Mouse (Mus musculus): ENCODE results near the gene Ash1l. TPM values are rescaled to one million over a fixed set of nuclear protein-coding genes. Genes with fewer than 3 reads are reported as not detected.
A peak's percentile ranks its signal among the peaks of the same experiment; 100 is the strongest.

Gene Ash1l
- polyA plus RNA-seq, 1 experiment from 2014 or later: 11.9 TPM

DNA sequence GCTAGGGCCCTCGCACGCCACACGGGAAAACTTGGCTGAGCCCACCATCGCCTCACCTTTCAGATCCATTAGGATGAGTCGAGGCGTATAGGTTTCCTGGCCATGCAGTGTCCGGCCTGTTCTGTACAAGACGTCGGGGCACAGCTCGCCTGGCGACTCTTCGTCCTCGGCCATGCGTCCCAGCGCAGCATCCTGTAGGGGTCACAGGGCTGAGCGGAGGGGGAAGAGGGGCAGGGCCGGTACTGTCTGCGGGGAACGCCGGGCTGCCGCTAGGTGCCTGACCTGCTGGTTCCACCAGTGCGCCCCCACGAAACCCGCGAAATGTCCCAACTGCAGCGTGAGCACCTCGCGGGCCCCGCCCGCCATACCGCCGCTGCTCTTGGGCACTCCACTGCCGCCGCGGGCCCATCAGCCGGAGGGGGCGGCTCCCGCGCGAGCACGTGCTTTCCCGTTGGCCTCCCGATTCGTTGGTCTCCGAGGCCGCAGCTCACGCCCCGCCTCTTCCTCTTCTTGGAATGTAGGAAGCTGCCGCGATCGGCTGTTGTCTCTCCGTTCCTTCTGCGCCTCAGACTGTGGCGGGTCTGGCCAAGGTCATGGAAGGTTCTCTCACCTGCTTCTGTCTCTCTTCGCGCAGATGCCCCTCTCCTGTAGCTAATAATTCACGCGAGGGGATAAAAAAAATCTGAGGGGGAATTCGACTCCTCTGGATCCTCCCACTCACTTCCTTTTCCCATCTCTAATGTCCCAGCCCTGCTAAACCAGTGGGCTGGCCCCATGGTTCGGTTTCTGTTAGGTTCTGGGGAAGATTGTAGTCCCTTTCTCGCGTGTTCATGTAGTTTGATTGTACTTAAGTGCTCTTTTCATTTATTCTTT is 36.7 kb upstream of the Ash1l start, which contains the start of gene Msto1:
Gene Msto1, minus strand, starts transcription at position 489 of the 873 bp plus-strand sequence.
- H3K36me3 ChIP-seq (ENCODE audit: insufficient read depth, low read length): 0 out of 2 replicates have a peak, but pooled peaks cover 6% of the 10 kb centered on the region
- peak within 1 kb of the TSS; percentile 51 for H3K9ac ChIP-seq (replicated peaks; ENCODE audit: low read depth)
- ATAC-seq (peak; percentile 99), DNase-seq (ENCODE audit: low spot score) (peak; percentile 97)
- H3K4me1 ChIP-seq (ENCODE audit: insufficient read depth, low read depth, low read length): peaks cover 5% of the 10 kb centered on the region; the same call in 1 of the 2 replicates
- under 1% methylated on average over 60 of the region's 62 CpGs for WGBS
- H3K4me2 ChIP-seq (replicated peaks; ENCODE audit: low read depth, low read length): peak within 1 kb of the TSS; percentile 71
- peak within 1 kb of the TSS; percentile 70 for H3K4me3 ChIP-seq (ENCODE audit: low read depth, low read length)
- H3K27me3 ChIP-seq (replicated peaks; ENCODE audit: insufficient read depth, low read length): no peaks in the 10 kb centered on the region
- H3K9me3 ChIP-seq (ENCODE audit: low read length): no peaks in the 10 kb centered on the region
- TF ChIP-seq EP300 (IDR thresholded peaks at IDR 0.05): no peak
- peak; percentile 37 for TF ChIP-seq CTCF (IDR thresholded peaks at IDR 0.05)
- H3K27ac ChIP-seq (ENCODE audit: low read length): peak within 1 kb of the TSS; percentile 85

DNA sequence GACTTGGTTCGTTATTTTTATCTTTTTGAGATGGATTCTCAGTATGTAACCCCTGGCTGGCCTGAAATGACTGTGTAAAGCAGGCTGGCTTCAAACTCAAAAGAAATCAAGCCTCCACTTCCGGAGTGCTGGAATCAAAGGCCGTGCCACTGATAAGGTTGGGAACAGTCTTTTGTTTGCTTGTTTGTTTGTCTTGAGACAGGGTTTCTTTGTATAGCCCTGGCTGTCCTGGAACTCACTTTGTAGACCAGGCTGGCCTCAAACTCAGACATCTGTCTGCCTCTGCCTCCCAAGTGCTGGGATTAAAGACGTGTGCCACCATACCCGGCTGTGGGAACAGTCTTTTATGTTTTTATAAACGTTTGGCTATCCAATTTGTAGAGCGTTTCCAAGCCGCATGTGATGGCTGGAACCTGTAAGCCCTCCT is 36.0 kb upstream of the Ash1l start:
- Histone ChIP-seq H3K27me3 (replicated peaks; ENCODE audit: insufficient read depth, low read length) (no peaks in the 10 kb centered on the region), H3K4me2 (replicated peaks; ENCODE audit: low read depth, low read length) (peak overlapping the region; percentile 71), H3K9ac (replicated peaks; ENCODE audit: low read depth) (peak overlapping the region; percentile 51), H3K9me3 (ENCODE audit: low read length) (no peaks in the 10 kb centered on the region), H3K36me3 (ENCODE audit: insufficient read depth, low read length) (0 out of 2 replicates have a peak, but pooled peaks cover 6% of the 10 kb centered on the region), H3K27ac (ENCODE audit: low read length) (peak overlapping the region; percentile 85), H3K4me1 (ENCODE audit: insufficient read depth, low read depth, low read length) (peaks cover 5% of the 10 kb centered on the region; the same call in 1 of the 2 replicates), H3K4me3 (ENCODE audit: low read depth, low read length) (peak overlapping the region; percentile 70)
- TF ChIP-seq CTCF (IDR thresholded peaks at IDR 0.05): no peak
- no peak for TF ChIP-seq EP300 (IDR thresholded peaks at IDR 0.05)
- DNase-seq (ENCODE audit: low spot score) (no peak), ATAC-seq (peak; percentile 20)
- 21% methylated on average over 8 of the region's 8 CpGs for WGBS

DNA sequence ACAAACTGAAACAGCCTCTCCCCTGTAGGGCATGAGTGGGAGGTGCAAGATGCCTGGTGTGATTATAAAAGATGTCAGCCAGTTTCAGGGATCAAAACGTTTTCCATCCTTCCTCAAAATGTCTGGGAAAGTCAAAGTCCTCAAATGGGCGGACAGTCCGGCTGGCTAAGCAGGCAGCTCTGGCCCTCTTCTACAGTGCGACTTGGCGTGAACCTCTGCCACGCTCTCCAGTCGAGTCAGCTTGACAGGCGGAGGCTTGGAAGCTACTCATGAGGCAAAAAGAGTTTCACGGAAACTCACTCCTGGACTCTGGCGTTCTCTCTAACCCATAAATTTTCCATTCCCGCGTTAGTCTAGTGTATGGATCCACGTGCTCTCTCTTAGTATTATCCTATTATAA is 31.4 kb upstream of the Ash1l start:
- Histone ChIP-seq H3K36me3 (ENCODE audit: insufficient read depth, low read length) (peaks cover 12% of the 10 kb centered on the region), H3K4me3 (ENCODE audit: low read depth, low read length) (no peak overlapping the region), H3K4me2 (replicated peaks; ENCODE audit: low read depth, low read length) (no peak overlapping the region), H3K27ac (ENCODE audit: low read length) (no peak overlapping the region), H3K27me3 (replicated peaks; ENCODE audit: insufficient read depth, low read length) (no peaks in the 10 kb centered on the region), H3K9ac (replicated peaks; ENCODE audit: low read depth) (no peak overlapping the region), H3K4me1 (ENCODE audit: insufficient read depth, low read depth, low read length) (peaks cover 5% of the 10 kb centered on the region; the same call in 1 of the 2 replicates), H3K9me3 (ENCODE audit: low read length) (no peaks in the 10 kb centered on the region)
- no peak for TF ChIP-seq EP300 (IDR thresholded peaks at IDR 0.05)
- no peak for TF ChIP-seq CTCF (IDR thresholded peaks at IDR 0.05)
- 71% methylated on average over 13 of the region's 13 CpGs for whole genome bisulfite sequencing
- ATAC-seq (no peak), DNase-seq (ENCODE audit: low spot score) (no peak)

DNA sequence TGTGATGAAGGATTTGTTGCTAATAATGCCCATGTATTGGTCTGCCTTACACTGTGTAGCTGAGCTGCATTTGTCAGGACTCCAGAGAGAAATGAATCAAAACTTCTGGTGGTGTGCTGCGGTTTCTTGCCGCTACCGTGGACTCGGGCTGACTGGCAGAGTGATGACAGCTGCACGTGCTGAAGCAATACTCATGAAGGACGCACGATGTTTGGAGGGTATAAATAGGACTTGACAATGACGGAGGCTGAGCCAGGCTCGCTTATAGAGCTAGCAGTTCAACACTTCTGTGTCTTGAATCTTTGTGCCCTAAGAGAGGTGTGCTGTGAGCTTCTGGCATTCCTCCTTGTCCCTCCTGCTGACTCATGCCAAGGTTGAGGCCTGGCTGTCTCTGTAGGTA is 29.0 kb upstream of the Ash1l start:
- DNase-seq (ENCODE audit: low spot score) (no peak), ATAC-seq (no peak)
- 91% methylated on average over 9 of the region's 9 CpGs for WGBS
- Histone ChIP-seq H3K9me3 (ENCODE audit: low read length) (no peaks in the 10 kb centered on the region), H3K9ac (replicated peaks; ENCODE audit: low read depth) (no peak overlapping the region), H3K27me3 (replicated peaks; ENCODE audit: insufficient read depth, low read length) (no peaks in the 10 kb centered on the region), H3K4me3 (ENCODE audit: low read depth, low read length) (no peak overlapping the region), H3K4me1 (ENCODE audit: insufficient read depth, low read depth, low read length) (no peaks in the 10 kb centered on the region), H3K4me2 (replicated peaks; ENCODE audit: low read depth, low read length) (no peak overlapping the region), H3K27ac (ENCODE audit: low read length) (no peak overlapping the region), H3K36me3 (ENCODE audit: insufficient read depth, low read length) (peaks cover 13% of the 10 kb centered on the region)
- no peak for TF ChIP-seq CTCF (IDR thresholded peaks at IDR 0.05)
- TF ChIP-seq EP300 (IDR thresholded peaks at IDR 0.05): no peak

DNA sequence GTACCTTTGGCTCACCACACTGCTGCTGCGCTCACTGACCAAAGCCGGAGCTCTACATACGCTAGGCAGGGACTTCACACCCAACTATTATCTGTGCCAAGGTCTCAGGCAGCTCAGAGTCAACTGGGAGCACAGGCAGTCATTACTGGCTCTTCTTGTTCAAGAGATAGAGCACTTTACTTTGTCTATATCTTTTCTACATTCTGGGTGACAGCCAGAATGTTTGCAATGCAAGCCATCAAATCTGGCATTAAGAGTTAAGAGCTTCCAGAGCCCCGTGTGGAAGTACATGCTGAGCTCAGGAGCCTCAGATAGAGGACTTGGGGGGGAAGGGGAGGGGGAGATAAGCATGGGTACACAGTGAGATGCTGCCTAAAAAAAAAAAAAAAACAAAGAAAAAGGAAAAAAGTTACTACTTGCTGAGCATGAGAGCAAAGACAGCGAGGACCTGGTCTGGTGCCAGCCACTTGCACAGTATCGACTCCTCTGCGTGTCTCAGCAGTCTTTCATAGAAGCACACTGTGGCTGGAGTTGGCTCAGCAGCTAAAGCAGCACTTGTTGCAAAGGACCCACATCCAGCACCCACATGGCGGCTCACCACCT is 26.3 kb upstream of the Ash1l start:
- H3K27me3 ChIP-seq (replicated peaks; ENCODE audit: insufficient read depth, low read length): no peaks in the 10 kb centered on the region
- DNase-seq (ENCODE audit: low spot score) (no peak), ATAC-seq (no peak)
- no peak overlapping the region for H3K27ac ChIP-seq (ENCODE audit: low read length)
- 75% methylated on average over 8 of the region's 8 CpGs for WGBS
- no peak overlapping the region for H3K4me2 ChIP-seq (replicated peaks; ENCODE audit: low read depth, low read length)
- peaks cover 31% of the 10 kb centered on the region for H3K36me3 ChIP-seq (ENCODE audit: insufficient read depth, low read length)
- no peak overlapping the region for H3K4me3 ChIP-seq (ENCODE audit: low read depth, low read length)
- no peaks in the 10 kb centered on the region for H3K4me1 ChIP-seq (ENCODE audit: insufficient read depth, low read depth, low read length)
- H3K9me3 ChIP-seq (ENCODE audit: low read length): no peaks in the 10 kb centered on the region
- H3K9ac ChIP-seq (replicated peaks; ENCODE audit: low read depth): no peak overlapping the region
- TF ChIP-seq EP300 (IDR thresholded peaks at IDR 0.05) (no peak), CTCF (IDR thresholded peaks at IDR 0.05) (no peak)

DNA sequence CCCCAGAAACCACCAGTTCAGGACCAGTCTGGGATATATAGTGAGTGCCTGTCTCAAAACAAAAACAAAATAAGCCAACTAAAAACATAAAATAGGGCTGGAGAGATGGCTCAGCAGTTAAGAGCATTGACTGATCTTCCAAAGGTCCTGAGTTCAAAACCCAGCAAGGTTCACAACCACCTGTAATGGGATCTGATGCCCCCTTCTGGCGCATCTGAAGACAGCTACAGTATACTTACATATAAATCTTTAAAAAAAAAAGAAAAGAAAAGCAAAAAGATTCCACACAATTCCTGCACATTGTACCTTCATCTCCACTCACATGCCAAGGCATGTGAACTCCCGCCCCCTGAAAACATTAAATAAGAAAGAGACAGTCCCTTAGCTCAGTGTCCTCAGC is 24.8 kb upstream of the Ash1l start:
- H3K4me2 ChIP-seq (replicated peaks; ENCODE audit: low read depth, low read length): no peak overlapping the region
- 92% methylated on average over 2 of the region's 2 CpGs for WGBS
- DNase-seq (ENCODE audit: low spot score): no peak
- TF ChIP-seq CTCF (IDR thresholded peaks at IDR 0.05): no peak
- no peak for TF ChIP-seq EP300 (IDR thresholded peaks at IDR 0.05)
- no peak overlapping the region for H3K9ac ChIP-seq (replicated peaks; ENCODE audit: low read depth)
- no peaks in the 10 kb centered on the region for H3K4me1 ChIP-seq (ENCODE audit: insufficient read depth, low read depth, low read length)
- no peaks in the 10 kb centered on the region for H3K27me3 ChIP-seq (replicated peaks; ENCODE audit: insufficient read depth, low read length)
- ATAC-seq: no peak
- H3K27ac ChIP-seq (ENCODE audit: low read length): no peak overlapping the region
- no peaks in the 10 kb centered on the region for H3K9me3 ChIP-seq (ENCODE audit: low read length)
- peaks cover 46% of the 10 kb centered on the region for H3K36me3 ChIP-seq (ENCODE audit: insufficient read depth, low read length)
- H3K4me3 ChIP-seq (ENCODE audit: low read depth, low read length): no peak overlapping the region

Measured in lung, postnatal 0 days (tissue).